Mouse (Mus musculus): Measurements from ENCODE around the gene Gm43302. TPM values are rescaled to one million over a fixed set of nuclear protein-coding genes. Genes with fewer than 3 reads are reported as not detected.
A peak's percentile ranks its signal among the peaks of the same experiment; 100 is the strongest.
"Not testable (repeated sequence)": the region's sequence is repeated elsewhere in the genome, so short reads cannot be mapped to it uniquely, and the experiment has no call there.

The Gm43302 gene
- total RNA-seq (2021) = under 1 TPM; 0.31 to 0.42 TPM

GRCm38 (mm10) chr5:105293226-105294165, at the start of gene Gm43302, which contains the start of gene Gbp6:
Gene Gm43302, minus strand, starts transcription at chr5:105293695.
Gene Gbp6, minus strand, starts transcription at chr5:105293698.
- DNase-seq (ENCODE audit: low spot score) = peak; percentile 35
- intact Hi-C loops (cut with DNase I) = loop anchor here (5.0 kb wide), 1 partner anchor 146 kb away; no protein-coding TSS in a partner anchor

- intact Hi-C loops (cut with DNase I) = no loop called here
- no peak for DNase-seq (ENCODE audit: low spot score)
These were observed 47.8 kb upstream of the Gm43302 start for GRCm38 (mm10) chr5:105341281-105341680.

- intact Hi-C loops (cut with DNase I) = loop anchor here (1.0 kb wide), 1 partner anchor 336 kb away; no protein-coding TSS in a partner anchor
These were observed 29.0 kb upstream of the Gm43302 start for GRCm38 (mm10) chr5:105322543-105322942.

GRCm38 (mm10) chr5:105310941-105311340, 17.4 kb upstream of the Gm43302 start:
- no peak for DNase-seq (ENCODE audit: low spot score)
- intact Hi-C loops (cut with DNase I) = no loop called here

More at GRCm38 (mm10) chr5:105322543-105322942, 29.0 kb upstream of the Gm43302 start:
- DNase-seq (ENCODE audit: low spot score) = no peak

- intact Hi-C loops (cut with DNase I); DNase-seq (ENCODE audit: low spot score): not testable (repeated sequence)
These were observed 15.7 kb upstream of the Gm43302 start for GRCm38 (mm10) chr5:105309148-105309547.

GRCm38 (mm10) chr5:105306946-105307345, 13.5 kb upstream of the Gm43302 start:
- intact Hi-C loops (cut with DNase I); DNase-seq (ENCODE audit: low spot score): not testable (repeated sequence)

- DNase-seq (ENCODE audit: low spot score) = no peak
- intact Hi-C loops (cut with DNase I) = no loop called here
These were observed 12.7 kb upstream of the Gm43302 start for GRCm38 (mm10) chr5:105306159-105306581.

- intact Hi-C loops (cut with DNase I); DNase-seq (ENCODE audit: low spot score): not testable (repeated sequence)
These were observed 12.2 kb upstream of the Gm43302 start for GRCm38 (mm10) chr5:105305671-105306070.

GRCm38 (mm10) chr5:105301963-105302362, 8.5 kb upstream of the Gm43302 start:
- intact Hi-C loops (cut with DNase I) = no loop called here
- DNase-seq (ENCODE audit: low spot score) = no peak

GRCm38 (mm10) chr5:105301531-105301930, 8.0 kb upstream of the Gm43302 start:
- no peak for DNase-seq (ENCODE audit: low spot score)
- intact Hi-C loops (cut with DNase I) = no loop called here

GRCm38 (mm10) chr5:105295746-105296145, 2.3 kb upstream of the Gm43302 start:
- no peak for DNase-seq (ENCODE audit: low spot score)
- intact Hi-C loops (cut with DNase I) = no loop called here

- DNase-seq (ENCODE audit: low spot score) = no peak
- intact Hi-C loops (cut with DNase I) = loop anchor here (5.0 kb wide), 1 partner anchor 145 kb away; no protein-coding TSS in a partner anchor
These were observed 1.0 kb downstream of the Gm43302 start for GRCm38 (mm10) chr5:105292492-105292891.

- DNase-seq (ENCODE audit: low spot score) = not testable (repeated sequence)
- intact Hi-C loops (cut with DNase I) = loop anchor here (5.0 kb wide), 1 partner anchor 144 kb away; no protein-coding TSS in a partner anchor
These were observed 2.6 kb downstream of the Gm43302 start for GRCm38 (mm10) chr5:105290921-105291320.

GRCm38 (mm10) chr5:105260673-105261072, 32.8 kb downstream of the Gm43302 start:
- DNase-seq (ENCODE audit: low spot score); intact Hi-C loops (cut with DNase I): not testable (repeated sequence)

GRCm38 (mm10) chr5:105252491-105252890, 41.0 kb downstream of the Gm43302 start:
- no peak for DNase-seq (ENCODE audit: low spot score)
- intact Hi-C loops (cut with DNase I) = no loop called here

GRCm38 (mm10) chr5:105244741-105245140, 48.8 kb downstream of the Gm43302 start:
- intact Hi-C loops (cut with DNase I); DNase-seq (ENCODE audit: low spot score): not testable (repeated sequence)

- intact Hi-C loops (cut with DNase I); DNase-seq (ENCODE audit: low spot score): not testable (repeated sequence)
These were observed 52.5 kb downstream of the Gm43302 start for GRCm38 (mm10) chr5:105240982-105241381.

- intact Hi-C loops (cut with DNase I); DNase-seq (ENCODE audit: low spot score): not testable (repeated sequence)
These were observed 53.9 kb downstream of the Gm43302 start, which contains the start of gene Gbp10 for GRCm38 (mm10) chr5:105239483-105240047. Gene Gbp10, minus strand, starts transcription at chr5:105239533.

- intact Hi-C loops (cut with DNase I); DNase-seq (ENCODE audit: low spot score): not testable (repeated sequence)
These were observed 55.1 kb downstream of the Gm43302 start for GRCm38 (mm10) chr5:105238402-105238801.

- DNase-seq (ENCODE audit: low spot score); intact Hi-C loops (cut with DNase I): not testable (repeated sequence)
These were observed 57.5 kb downstream of the Gm43302 start for GRCm38 (mm10) chr5:105236040-105236439.
